Mouse (Mus musculus): ENCODE results near the gene Mrps34. TPM values are rescaled to one million over a fixed set of nuclear protein-coding genes. Genes with fewer than 3 reads are reported as not detected.

Gene Mrps34
- polyA plus RNA-seq, 1 experiment, result 68.9 TPM

- Histone ChIP-seq H3K4me1 (ENCODE audit: control insufficient read depth, insufficient read depth, insufficient read length) (peaks cover 4% of the 10 kb centered on the region; the same call in 1 of the 2 replicates), H3K36me3 (ENCODE audit: control insufficient read depth, insufficient read depth, low read length) (peaks cover 9% of the 10 kb centered on the region), H3K27me3 (ENCODE audit: control insufficient read depth, insufficient read depth, low read length) (no peaks in the 10 kb centered on the region), H3K27ac (ENCODE audit: insufficient read depth, low read length) (no peak overlapping the region), H3K4me3 (ENCODE audit: extremely low read depth, insufficient read depth, insufficient read length) (peak overlapping the region; percentile 89; the same call in 1 of the 2 replicates)
- DNase-seq (ENCODE audit: low read depth in 1 of 2, low spot score in 2 of 2), result no peak
- WGBS, result 81% methylated on average over 10 of the region's 10 CpGs
- TF ChIP-seq CTCF (IDR thresholded peaks at IDR 0.05; ENCODE audit: extremely low read depth, insufficient read depth, insufficient read length, insufficient replicate concordance) (no peak), POLR2A (IDR thresholded peaks at IDR 0.05; ENCODE audit: low read depth, low read length) (no peak)
Measured at GRCm38 (mm10) chr17:24851381-24852125, 43.4 kb upstream of the Mrps34 start.

GRCm38 (mm10) chr17:24855838-24856464 is 39.0 kb upstream of the Mrps34 start:
- Histone ChIP-seq H3K4me3 (ENCODE audit: extremely low read depth, insufficient read depth, insufficient read length) (no peak overlapping the region), H3K36me3 (ENCODE audit: control insufficient read depth, insufficient read depth, low read length) (peaks cover 23% of the 10 kb centered on the region), H3K27me3 (ENCODE audit: control insufficient read depth, insufficient read depth, low read length) (no peaks in the 10 kb centered on the region), H3K4me1 (ENCODE audit: control insufficient read depth, insufficient read depth, insufficient read length) (no peaks in the 10 kb centered on the region), H3K27ac (ENCODE audit: insufficient read depth, low read length) (no peak overlapping the region)
- DNase-seq (ENCODE audit: low read depth in 1 of 2, low spot score in 2 of 2), result no peak
- WGBS, result 91% methylated on average over 3 of the region's 3 CpGs
- TF ChIP-seq CTCF (IDR thresholded peaks at IDR 0.05; ENCODE audit: extremely low read depth, insufficient read depth, insufficient read length, insufficient replicate concordance) (no peak), POLR2A (IDR thresholded peaks at IDR 0.05; ENCODE audit: low read depth, low read length) (no peak)

DNA sequence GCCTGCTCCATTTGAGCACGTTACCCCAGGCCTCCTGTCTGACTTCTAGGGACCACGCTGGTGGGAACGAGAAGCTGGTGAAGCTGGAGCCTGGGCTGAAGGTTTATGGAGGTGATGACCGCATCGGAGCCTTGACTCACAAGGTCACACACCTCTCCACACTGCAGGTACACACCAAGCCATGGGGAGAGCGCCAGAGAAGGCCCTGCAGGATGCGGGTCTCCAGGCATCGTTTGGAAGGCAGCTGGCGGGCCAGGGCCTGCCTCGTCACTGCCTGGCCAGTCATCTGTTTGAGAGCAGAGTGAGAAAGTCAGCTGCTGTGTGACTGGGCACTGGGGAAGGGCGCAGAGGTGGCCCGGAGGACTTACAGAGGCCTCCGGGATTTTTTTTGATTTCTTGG is 38.3 kb upstream of the Mrps34 start:
- Histone ChIP-seq H3K27me3 (ENCODE audit: control insufficient read depth, insufficient read depth, low read length) (no peaks in the 10 kb centered on the region), H3K4me1 (ENCODE audit: control insufficient read depth, insufficient read depth, insufficient read length) (no peaks in the 10 kb centered on the region), H3K27ac (ENCODE audit: insufficient read depth, low read length) (no peak overlapping the region), H3K4me3 (ENCODE audit: extremely low read depth, insufficient read depth, insufficient read length) (no peak overlapping the region), H3K36me3 (ENCODE audit: control insufficient read depth, insufficient read depth, low read length) (peaks cover 29% of the 10 kb centered on the region)
- no peak for DNase-seq (ENCODE audit: low read depth in 1 of 2, low spot score in 2 of 2)
- TF ChIP-seq POLR2A (IDR thresholded peaks at IDR 0.05; ENCODE audit: low read depth, low read length) (no peak), CTCF (IDR thresholded peaks at IDR 0.05; ENCODE audit: extremely low read depth, insufficient read depth, insufficient read length, insufficient replicate concordance) (no peak)
- 97% methylated on average over 13 of the region's 13 CpGs for WGBS

DNA sequence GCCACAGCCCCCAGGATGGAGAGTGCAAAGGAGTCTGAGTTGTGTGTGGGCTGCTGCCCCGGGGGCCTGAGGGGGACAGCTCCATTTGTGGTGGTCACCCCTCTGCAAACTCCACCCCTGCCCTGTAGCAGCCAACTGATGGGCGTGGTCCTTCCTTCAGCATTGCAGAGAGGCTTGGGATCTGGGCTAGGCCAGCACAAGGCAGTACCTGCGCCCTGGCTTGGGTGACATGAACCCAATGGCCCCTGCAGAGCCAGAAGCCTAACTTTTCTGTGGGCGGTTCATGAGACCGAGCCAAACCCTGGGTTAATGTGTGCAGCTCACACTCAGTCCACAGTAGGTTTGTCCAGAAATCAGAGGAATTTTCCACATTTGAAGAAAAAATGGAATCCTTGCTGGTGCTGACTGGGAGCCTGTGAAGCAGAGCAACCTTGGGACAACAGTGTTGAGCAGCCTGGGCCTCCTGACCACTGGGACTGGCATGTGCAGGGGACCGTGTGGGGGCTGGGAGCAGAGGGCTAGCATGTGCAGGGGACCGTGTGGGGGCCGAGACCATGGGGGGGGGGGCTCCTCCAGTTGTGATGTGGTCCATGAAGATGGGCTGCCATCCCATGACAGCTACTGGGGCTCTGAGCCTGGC is 37.0 kb upstream of the Mrps34 start:
- DNase-seq (ENCODE audit: low read depth in 1 of 2, low spot score in 2 of 2), result no peak
- TF ChIP-seq CTCF (IDR thresholded peaks at IDR 0.05; ENCODE audit: extremely low read depth, insufficient read depth, insufficient read length, insufficient replicate concordance) (no peak), POLR2A (IDR thresholded peaks at IDR 0.05; ENCODE audit: low read depth, low read length) (no peak)
- no peaks in the 10 kb centered on the region for H3K27me3 ChIP-seq (ENCODE audit: control insufficient read depth, insufficient read depth, low read length)
- WGBS, result 80% methylated on average over 8 of the region's 8 CpGs
- H3K4me1 ChIP-seq (ENCODE audit: control insufficient read depth, insufficient read depth, insufficient read length), result no peaks in the 10 kb centered on the region
- H3K27ac ChIP-seq (ENCODE audit: insufficient read depth, low read length), result no peak overlapping the region; the same call in 1 of the 2 replicates
- peaks cover 32% of the 10 kb centered on the region for H3K36me3 ChIP-seq (ENCODE audit: control insufficient read depth, insufficient read depth, low read length)
- H3K4me3 ChIP-seq (ENCODE audit: extremely low read depth, insufficient read depth, insufficient read length), result no peak overlapping the region

DNA sequence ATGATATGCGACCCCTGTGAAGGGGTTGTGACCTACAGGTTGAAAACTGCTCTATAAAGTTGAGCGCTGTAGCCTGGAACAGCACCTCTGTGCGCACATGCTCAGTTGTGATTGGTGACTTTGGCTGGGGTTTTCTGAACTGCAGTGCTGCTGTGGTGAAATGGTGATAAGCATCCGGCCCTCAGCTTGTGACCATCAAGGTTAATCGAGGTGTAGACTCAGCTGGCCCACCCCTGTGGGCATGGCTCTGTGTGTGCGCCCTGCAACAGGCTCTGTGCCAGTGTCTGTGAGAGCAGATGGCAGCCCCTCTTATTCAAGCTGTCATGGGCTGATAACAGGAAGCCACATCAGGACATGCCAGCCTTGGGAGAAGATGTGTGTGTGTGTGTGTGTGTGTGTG is 35.9 kb upstream of the Mrps34 start:
- Histone ChIP-seq H3K4me3 (ENCODE audit: extremely low read depth, insufficient read depth, insufficient read length) (no peak overlapping the region), H3K4me1 (ENCODE audit: control insufficient read depth, insufficient read depth, insufficient read length) (no peaks in the 10 kb centered on the region), H3K27ac (ENCODE audit: insufficient read depth, low read length) (no peak overlapping the region), H3K36me3 (ENCODE audit: control insufficient read depth, insufficient read depth, low read length) (peaks cover 30% of the 10 kb centered on the region), H3K27me3 (ENCODE audit: control insufficient read depth, insufficient read depth, low read length) (no peaks in the 10 kb centered on the region)
- WGBS, result 76% methylated on average over 6 of the region's 6 CpGs
- DNase-seq (ENCODE audit: low read depth in 1 of 2, low spot score in 2 of 2), result no peak
- TF ChIP-seq POLR2A (IDR thresholded peaks at IDR 0.05; ENCODE audit: low read depth, low read length), result no peak
- no peak for TF ChIP-seq CTCF (IDR thresholded peaks at IDR 0.05; ENCODE audit: extremely low read depth, insufficient read depth, insufficient read length, insufficient replicate concordance)

- WGBS, result 87% methylated on average over 8 of the region's 8 CpGs
- peak overlapping the region; percentile 53; the same call in 1 of the 2 replicates for H3K27ac ChIP-seq (ENCODE audit: insufficient read depth, low read length)
- no peak overlapping the region for H3K4me3 ChIP-seq (ENCODE audit: extremely low read depth, insufficient read depth, insufficient read length)
- H3K4me1 ChIP-seq (ENCODE audit: control insufficient read depth, insufficient read depth, insufficient read length), result no peaks in the 10 kb centered on the region
- TF ChIP-seq POLR2A (IDR thresholded peaks at IDR 0.05; ENCODE audit: low read depth, low read length), result no peak
- H3K36me3 ChIP-seq (ENCODE audit: control insufficient read depth, insufficient read depth, low read length), result peaks cover 37% of the 10 kb centered on the region
- no peak for DNase-seq (ENCODE audit: low read depth in 1 of 2, low spot score in 2 of 2)
- H3K27me3 ChIP-seq (ENCODE audit: control insufficient read depth, insufficient read depth, low read length), result no peaks in the 10 kb centered on the region
Measured at GRCm38 (mm10) chr17:24860076-24860475, 34.8 kb upstream of the Mrps34 start.
